Mouse (Mus musculus): ENCODE data around the gene Rps6kb1.

- TF ChIP-seq CTCF (IDR thresholded peaks at IDR 0.05; ENCODE audit: control insufficient read depth, insufficient read depth, insufficient read length) (no peak), USF1 (IDR thresholded peaks at IDR 0.05; ENCODE audit: low read depth) (no peak), CEBPB (IDR thresholded peaks at IDR 0.05; ENCODE audit: low read depth) (no peak)
Observed at GRCm38 (mm10) chr11:86503121-86503520, 41.5 kb downstream of the Rps6kb1 start.
